Mouse (Mus musculus) megakaryocyte progenitor cell, adult 5-6 weeks (primary cell): Measurements from ENCODE around the gene Rlf. TPM values are rescaled to one million over a fixed set of nuclear protein-coding genes. Genes with fewer than 3 reads are reported as not detected.

ENCODE experiments used
- ATAC-seq: replicated peaks from 2 replicates; pipeline ENCODE4 v1.8.0; 2016; ENCODE audit warnings: mild to moderate bottlenecking, moderate TSS enrichment, inconsistent platforms; ENCODE audit not compliant: poor library complexity
- total RNA-seq, 2 experiments: library from RNA; stranded (forward) in 1 of 2; stranded (reverse) in 1 of 2; fragments of 157-497, 149-512 nt in 1 of 2; fragments of 200-1000 nt in 1 of 2; gene quantifications; 2 replicates each; pipeline versions ENCODE4 v1.2.3 to v1.2.4; 2015 to 2017

The Rlf gene
- total RNA-seq (2015) (16.4 and 16.7 TPM in 2 replicates), total RNA-seq (2017) (22.1 and 29.8 TPM in 2 replicates)

- peak; percentile 92 for ATAC-seq
Measured at GRCm38 (mm10) chr4:121214793-121215304, at the start of gene Rlf. Rlf (minus strand) TSS chr4:121215084.

GRCm38 (mm10) chr4:121241612-121242000 lies 26.7 kb upstream of the Rlf start:
- ATAC-seq: no peak

- peak; percentile 100 for ATAC-seq
Measured at GRCm38 (mm10) chr4:121240637-121241611, 26.0 kb upstream of the Rlf start.

GRCm38 (mm10) chr4:121239878-121240277 lies 25.0 kb upstream of the Rlf start:
- no peak for ATAC-seq

- ATAC-seq: peak; percentile 76
Measured at GRCm38 (mm10) chr4:121231772-121232414, 17.0 kb upstream of the Rlf start.

GRCm38 (mm10) chr4:121230943-121231614 lies 16.2 kb upstream of the Rlf start:
- peak; percentile 61 for ATAC-seq

- ATAC-seq: no peak
Measured at GRCm38 (mm10) chr4:121227072-121227471, 12.2 kb upstream of the Rlf start.

GRCm38 (mm10) chr4:121225177-121225576 lies 10.3 kb upstream of the Rlf start:
- ATAC-seq: no peak

- ATAC-seq: no peak
Measured at GRCm38 (mm10) chr4:121223136-121223535, 8.3 kb upstream of the Rlf start.

GRCm38 (mm10) chr4:121216216-121216615 lies 1.3 kb upstream of the Rlf start:
- no peak for ATAC-seq

- no peak for ATAC-seq
Measured at GRCm38 (mm10) chr4:121215489-121215888, 605 bp upstream of the Rlf start.

GRCm38 (mm10) chr4:121213936-121214792 lies 720 bp downstream of the Rlf start:
- ATAC-seq: peak; percentile 81

GRCm38 (mm10) chr4:121208911-121209310 lies 6.0 kb downstream of the Rlf start:
- no peak for ATAC-seq

- ATAC-seq: no peak
Measured at GRCm38 (mm10) chr4:121197856-121198255, 17.0 kb downstream of the Rlf start.

GRCm38 (mm10) chr4:121196995-121197394 lies 17.9 kb downstream of the Rlf start:
- peak; percentile 93 for ATAC-seq

GRCm38 (mm10) chr4:121196205-121196604 lies 18.7 kb downstream of the Rlf start:
- peak; percentile 80 for ATAC-seq

- ATAC-seq: no peak
Measured at GRCm38 (mm10) chr4:121194736-121195135, 20.1 kb downstream of the Rlf start.

GRCm38 (mm10) chr4:121192306-121192705 lies 22.6 kb downstream of the Rlf start:
- ATAC-seq: no peak

- ATAC-seq: no peak
Measured at GRCm38 (mm10) chr4:121189341-121189740, 25.5 kb downstream of the Rlf start.

GRCm38 (mm10) chr4:121179669-121180068 lies 35.2 kb downstream of the Rlf start:
- ATAC-seq: no peak
